Mouse (Mus musculus) cerebellum, postnatal 25 days (tissue): ENCODE results near the gene Ddx23.

Experiments
- DNase-seq, 2 experiments: peaks; one replicate each; pipeline ENCODE4 v3.0.0; 2021; ENCODE audit warnings: mixed read lengths in 2 of 2

The Ddx23 gene

DNA sequence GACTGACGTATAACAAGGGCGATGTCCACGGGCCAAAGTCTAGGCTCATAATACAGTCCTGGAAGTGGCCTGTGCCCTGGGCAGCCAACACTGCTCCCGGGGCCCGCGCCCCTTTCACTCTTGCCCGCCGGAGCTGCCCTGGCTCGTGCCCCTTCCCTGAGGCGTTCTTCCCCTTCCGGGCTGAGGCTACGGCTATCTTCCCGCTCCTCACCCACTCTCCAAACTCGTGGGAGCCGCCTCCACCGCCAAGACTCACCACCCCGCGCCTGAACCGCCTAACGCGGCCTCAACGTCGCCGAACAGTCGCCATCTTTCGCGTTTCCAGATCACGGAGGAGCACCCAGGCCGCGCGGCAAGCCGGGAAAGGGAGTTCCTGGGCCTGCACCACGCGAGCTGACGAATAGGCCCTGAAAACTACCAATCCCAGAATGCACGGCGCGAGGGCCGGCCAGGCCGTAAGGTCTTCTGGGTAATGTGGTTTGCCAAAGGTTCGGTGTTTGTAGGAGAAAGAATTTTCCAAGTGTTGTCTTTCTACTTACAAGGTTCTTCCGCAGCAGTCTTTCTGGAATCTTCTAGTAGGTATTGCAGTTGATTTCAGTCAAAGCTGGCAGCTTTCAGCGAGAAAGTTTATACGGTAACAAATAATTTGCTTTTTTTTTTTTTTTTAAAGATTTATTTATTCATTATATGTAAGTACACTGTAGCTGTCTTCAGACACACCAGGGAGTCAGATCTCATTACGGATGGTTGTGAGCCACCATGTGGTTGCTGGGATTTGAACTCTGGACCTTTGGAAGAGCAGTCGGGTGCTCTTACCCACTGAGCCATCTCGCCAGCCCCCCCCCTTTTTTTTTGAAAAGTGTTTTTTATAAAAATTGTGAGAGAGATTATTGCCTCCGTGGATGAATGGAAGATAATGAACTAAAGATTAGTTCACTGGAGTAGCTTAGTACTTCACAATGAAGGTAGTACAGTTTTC, at the start of gene Ddx23:
Ddx23 (minus strand) TSS at position 328 of the 979 bp plus-strand sequence.
- peak; percentile 95 to 97 for DNase-seq

DNA sequence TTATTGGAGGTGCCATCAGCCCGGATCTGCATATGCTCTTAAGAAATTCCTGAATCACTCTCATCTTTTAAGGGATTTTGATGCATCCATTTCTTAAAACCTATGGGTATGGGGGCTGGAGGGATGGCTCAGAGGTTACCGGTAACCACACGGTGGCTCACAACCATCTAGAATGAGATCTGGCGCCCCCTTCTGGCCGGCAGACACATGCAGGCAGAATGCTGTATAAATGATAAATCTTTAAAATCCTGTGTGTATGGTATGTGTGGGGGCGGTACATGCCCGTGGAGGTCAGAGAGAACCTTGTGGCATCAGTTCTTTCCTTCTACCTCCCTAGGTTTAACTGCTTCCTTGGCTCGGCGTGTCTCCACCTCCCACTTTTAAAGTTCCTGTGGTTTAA, 47.7 kb upstream of the Ddx23 start:
- DNase-seq: peak; percentile 71 to 87

DNA sequence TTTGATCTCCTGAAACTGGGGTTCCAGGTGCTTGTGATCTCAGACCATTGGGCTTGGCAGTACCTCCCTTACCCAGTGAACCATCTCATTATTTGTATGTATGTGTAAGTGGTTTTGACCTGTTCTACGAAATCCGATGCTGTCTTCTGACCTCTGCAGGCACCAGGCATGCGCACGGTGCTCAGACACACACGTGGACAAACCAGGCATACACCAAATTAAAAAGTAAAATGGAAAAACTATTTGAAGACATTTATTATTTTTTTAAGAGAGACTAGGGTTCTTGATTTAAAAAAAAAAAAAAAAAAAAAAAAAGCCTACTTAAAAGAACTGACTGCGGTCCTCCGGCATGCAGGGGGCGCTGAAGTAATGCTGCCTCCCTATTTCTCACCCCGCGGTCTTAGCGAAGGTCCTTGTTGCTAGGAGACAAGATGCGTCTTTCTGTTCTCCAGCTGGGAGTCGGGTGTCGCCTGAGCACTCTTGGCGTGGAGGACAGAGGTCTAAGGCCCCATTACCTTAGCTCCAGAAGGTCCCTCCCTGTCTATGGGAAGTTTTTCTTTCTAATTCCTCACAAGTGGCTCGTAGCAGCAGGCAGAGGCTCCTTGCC, 45.2 kb upstream of the Ddx23 start, which contains the start of gene Ccdc65:
Ccdc65 (plus strand) TSS at position 442 of the 607 bp plus-strand sequence.
- DNase-seq: peak; percentile 82 to 90

- DNase-seq: no peak
Observed at GRCm38 (mm10) chr15:98704312-98704711, 41.6 kb upstream of the Ddx23 start.

DNA sequence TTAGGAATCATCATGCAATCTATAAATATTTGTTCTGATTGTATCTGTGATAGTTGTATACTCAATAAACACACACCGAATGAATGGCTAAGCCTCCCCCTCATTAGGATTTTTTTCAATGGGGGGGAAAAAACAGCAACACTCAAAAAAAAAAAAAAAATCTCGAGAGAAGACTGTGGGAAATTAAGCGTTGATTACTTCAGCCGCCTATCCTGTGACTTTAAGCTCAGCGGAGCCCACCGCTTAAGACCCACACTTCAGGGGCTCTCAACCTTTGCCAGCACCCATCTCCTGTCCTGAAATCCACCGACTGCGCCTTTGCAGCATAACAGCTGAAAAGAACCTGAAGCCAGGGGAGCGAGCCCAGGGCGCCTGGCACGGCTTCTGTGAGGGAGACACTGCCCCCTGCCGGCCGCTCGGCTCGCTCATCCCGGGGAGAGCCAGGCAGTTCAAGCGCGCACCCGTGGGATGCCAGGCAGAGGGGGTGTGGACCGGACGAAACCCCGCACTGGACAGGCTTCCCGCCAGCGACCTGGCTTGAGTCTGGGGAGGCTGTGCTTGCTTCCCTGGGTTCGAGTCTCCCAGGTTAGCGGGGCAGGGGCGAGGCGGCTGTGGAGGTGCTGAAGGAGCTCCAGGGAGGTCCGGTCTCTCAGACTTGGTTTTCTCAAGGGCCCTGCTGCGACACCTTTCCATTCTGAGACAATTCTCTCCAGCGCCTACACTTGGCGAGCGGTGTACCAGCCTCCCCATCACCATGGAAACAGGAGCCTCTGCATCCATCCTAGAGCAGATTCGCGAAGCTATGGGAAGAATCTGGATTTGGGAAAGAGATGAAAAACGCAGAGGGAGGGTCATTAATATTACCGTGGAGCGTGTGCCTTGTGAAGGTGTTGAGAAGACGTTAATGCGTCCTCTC, 36.8 kb upstream of the Ddx23 start:
- DNase-seq: peak; percentile 92 to 95

GRCm38 (mm10) chr15:98696216-98696615, 33.5 kb upstream of the Ddx23 start:
- DNase-seq: no peak

DNA sequence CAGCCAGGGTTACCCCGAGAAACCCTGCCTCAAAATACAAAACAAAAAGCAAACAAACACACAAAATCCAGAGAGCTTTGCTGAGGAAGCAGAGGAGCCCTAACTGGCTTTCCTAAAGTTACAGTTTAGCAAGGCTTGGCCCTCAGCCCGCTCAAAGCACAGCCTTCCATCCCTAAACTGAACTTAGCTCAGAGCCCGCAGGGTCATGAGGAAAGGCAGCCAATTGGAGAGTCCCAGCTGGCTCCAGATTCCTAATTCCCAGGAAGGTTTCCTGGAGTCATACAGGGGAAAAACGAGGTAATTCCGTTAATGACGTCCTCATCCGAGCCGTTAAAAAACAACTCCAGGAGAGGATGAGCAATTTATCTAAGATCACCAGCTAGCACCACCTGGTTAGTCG, 33.0 kb upstream of the Ddx23 start:
- DNase-seq: no peak

- DNase-seq: no peak
Observed at GRCm38 (mm10) chr15:98692171-98692715, 29.5 kb upstream of the Ddx23 start.

GRCm38 (mm10) chr15:98691486-98692147, 28.9 kb upstream of the Ddx23 start:
- DNase-seq: no peak

DNA sequence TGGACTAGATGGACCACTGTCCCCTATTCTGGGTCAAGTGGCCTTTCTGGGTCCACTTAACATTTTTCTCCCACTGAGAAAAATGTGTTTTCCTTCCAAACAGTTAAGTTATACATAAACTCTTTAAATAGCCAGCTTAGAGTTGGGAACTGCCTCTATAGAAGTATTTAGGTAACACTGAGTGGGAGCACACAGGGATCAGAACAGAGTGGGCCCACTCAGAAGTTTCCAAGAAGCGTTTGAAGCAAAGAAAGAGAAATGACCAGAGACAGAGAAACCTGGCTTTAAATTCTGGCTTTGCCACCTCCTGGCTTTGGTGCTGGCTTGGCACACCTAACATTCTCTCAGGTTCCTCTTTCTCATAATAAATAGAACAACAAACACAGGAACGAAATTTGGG, 27.0 kb upstream of the Ddx23 start:
- no peak for DNase-seq

DNA sequence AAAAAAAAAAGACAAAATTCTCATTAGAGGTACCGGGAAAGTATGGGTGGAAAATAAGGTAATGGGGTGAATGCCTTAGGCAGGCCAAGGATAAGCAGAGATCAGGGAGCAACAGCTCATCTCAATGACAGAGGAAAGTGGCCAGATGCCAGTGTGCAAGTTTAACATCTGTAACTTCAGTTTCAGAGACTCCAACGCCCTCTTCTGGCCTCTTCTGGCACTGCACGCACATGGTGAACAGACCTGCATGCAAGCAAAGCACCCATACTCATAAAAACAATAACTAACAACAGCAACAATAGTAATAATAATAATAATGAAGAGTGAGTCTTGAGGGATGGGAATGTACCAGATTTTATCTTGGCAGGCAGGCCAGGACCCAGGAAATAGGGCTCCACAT, 23.2 kb upstream of the Ddx23 start:
- DNase-seq: no peak

DNA sequence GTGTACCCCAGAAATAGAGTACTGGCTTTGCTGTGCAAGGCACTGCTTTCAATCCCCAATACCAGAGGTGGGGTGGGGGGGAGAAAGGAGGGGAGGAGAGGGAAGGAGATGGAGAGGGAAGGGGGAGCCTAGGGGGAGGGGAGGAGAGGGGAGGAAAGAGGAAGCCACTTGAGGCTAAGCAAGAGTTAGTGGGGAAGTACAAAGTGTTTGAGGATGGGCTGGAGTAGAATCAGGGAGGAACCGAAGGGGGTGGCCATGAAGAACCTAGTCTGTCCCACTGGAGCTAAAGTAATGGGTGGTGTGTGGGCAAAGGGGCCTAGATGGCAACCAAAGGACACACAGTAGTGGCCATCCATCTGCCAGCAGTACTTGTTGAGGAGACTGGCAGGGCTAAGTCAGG, 21.1 kb upstream of the Ddx23 start:
- no peak for DNase-seq

DNA sequence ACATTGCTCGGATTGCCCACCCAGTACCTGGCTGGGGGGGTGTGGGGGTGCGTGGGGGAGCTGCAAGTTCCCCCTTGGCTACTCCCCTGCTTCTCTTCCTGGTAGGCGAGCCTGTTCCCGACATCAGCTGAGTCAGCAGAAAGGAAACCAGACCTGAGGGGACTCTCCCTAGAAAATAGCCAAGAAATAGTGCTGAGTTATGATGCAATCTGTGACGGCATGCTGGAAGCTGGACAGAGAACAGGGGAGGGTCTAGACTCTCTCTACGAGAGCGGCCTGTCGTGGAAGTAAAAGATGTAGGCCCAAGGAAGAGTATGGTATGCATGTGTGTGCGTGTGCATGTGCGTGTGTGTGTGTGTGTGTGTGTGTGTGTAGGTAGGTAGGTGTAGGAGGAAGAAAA, 20.5 kb upstream of the Ddx23 start:
- no peak for DNase-seq

GRCm38 (mm10) chr15:98681633-98682032, 18.9 kb upstream of the Ddx23 start:
- DNase-seq: no peak

- no peak for DNase-seq
Observed at GRCm38 (mm10) chr15:98680660-98681059, 18.0 kb upstream of the Ddx23 start.

DNA sequence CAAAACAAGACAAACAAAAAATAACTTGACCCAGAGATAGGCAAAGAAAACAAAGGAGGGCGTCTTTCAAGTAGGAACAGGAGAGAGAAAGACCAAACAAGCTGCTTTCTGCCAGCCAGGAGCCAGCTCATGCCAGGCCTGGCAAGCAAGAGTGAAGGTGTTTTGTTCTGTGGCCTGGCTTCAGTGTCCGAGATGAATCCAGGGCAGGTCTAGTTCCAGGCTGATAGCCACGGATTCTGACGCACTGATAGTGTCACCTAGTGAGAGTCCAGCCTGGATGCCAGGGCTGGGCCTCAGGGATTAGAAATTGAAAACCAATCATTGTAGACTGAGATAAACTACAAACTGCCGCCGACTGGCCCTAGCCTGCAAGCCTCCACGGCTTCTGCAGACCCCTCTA, 15.3 kb upstream of the Ddx23 start:
- DNase-seq: peak; percentile 20 to 21

- DNase-seq: peak; percentile 92 to 94
Observed at GRCm38 (mm10) chr15:98676940-98677728, 14.4 kb upstream of the Ddx23 start, which contains the start of gene Rnd1. TSS of gene Rnd1 (minus strand) at chr15:98677461.

GRCm38 (mm10) chr15:98676471-98676870, 13.8 kb upstream of the Ddx23 start:
- DNase-seq: peak; percentile 60 to 71

DNA sequence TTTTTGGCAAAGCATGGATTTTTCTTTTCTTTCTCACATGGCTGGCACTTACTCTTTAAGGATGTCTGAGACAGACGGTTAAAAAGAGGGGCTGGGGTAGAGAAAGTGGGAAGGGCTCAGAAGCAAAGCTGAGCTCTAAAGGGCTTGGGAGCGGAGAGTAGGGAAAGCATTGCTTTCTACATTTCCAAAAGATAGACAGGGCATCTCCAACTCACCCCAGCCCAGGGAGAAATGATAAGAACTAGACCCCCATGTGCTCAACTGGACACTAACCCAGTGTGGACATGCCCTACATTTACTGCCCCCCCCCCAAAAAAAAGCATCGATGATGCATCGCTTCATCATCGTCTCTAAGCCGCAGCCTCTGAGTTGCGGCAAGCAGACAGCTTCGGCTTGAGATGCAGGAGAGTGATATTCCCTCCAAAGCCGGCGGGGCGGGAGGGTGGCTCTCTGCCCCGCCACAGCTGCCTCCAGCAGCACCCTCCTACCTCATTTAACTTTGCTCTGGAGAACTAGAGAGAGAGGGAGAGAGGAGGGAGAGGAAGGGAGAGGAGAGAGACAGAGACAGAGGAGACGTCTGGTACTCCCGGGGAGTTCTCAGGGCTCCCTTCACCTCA, 13.0 kb upstream of the Ddx23 start:
- DNase-seq: no peak

DNA sequence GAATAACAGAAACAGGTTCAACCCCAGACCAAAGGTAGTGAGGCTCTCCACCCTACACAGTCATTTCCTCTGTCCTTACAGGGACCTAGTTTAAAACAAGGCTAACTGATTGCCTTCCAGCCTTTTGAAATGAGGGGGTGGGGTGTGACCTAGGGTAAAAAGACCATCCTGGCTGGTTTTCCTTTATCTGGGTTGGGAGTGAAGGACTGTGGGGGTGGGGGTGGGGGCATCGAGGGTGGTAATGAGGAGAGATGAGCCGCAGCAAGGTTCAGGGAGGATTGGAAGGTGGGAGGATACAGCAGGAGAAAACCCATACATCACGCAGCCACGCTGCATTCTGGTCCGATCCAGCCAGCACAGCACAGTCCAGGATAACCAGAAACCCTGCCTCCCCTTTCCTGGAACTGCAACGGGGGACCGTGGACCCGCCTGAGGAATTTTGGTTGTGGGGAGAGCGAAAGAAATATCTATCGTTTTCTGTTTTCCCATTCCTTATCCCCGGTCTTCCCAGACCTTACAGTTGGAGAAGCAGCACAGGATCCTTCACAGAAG, 12.4 kb upstream of the Ddx23 start:
- no peak for DNase-seq
